Mouse (Mus musculus) CD8-positive naive resting alpha-beta T cell, adult 57 days (primary cell): ENCODE measurements around the gene Gm10959. TPM values are rescaled to one million over a fixed set of nuclear protein-coding genes. Genes with fewer than 3 reads are reported as not detected.

Experiments
- total RNA-seq: library from RNA; stranded (reverse); gene quantifications from one replicate; pipeline ENCODE4 v1.2.4, GENCODE M21; 2023

The Gm10959 gene
- not detected for total RNA-seq

DNA sequence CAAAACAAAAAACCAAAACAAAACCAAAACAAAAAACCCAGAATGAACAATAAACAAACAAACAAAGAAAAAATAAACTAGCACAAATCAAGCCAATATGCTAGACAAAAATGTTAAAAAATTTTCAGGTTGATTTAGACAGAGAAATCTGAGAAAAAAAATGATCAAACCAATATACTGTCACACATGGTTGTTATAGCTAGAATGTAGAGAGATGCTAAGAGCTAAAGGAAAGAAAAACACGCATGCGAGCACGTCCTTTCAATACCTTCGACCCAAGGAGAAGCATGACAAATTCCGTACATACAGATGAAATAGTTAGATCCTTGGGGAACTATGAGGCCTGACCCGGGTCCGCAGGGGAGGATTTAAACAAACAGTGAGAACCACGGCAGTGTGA lies at the start of gene Gm10959:
Gene Gm10959 (minus strand): TSS at position 101 of the 400 bp plus-strand sequence.

DNA sequence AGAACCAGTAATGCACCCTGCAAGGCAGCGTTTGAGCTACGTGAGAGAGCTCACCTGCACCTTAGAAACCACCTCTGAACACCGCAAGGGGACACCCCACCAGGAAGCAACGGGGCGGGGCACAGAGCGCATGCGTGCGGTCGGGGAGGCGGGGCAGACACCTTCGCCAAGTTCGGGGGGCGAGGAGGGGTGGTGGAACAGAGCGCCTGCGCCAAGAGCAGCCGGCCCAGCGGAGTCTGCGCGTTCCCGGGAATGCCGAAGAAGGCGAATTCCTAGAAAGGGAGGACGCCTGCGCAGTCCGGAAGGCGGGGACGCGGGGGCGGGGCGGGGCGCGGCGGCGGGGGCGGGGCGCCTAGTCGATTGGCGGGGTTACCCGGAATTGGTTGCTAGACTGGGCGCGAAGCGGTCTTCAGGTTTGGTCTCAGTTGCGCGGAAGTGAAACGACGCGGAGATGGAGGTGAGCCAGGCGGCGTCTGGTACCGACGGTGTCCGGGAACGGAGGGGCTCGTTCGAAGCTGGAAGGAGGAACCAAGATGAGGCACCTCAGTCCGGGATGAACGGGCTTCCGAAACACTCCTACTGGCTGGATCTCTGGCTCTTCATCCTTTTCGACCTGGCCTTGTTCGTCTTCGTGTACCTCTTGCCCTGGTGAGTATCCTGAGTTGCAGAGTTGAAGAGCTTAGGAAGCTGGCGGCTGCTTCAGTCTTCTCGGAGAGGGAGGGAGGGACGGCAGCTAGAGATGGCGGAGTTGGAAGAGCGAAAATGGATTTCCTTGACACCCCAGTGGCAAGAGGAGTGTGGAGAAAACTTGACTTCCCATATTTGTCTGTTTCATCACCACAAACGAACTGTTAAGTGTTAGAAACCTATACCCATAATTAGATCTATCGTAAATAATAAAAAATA lies 5.1 kb upstream of the Gm10959 start, which contains the start of gene 1810037I17Rik:
Gene 1810037I17Rik (plus strand): TSS at position 195 of the 906 bp plus-strand sequence.

DNA sequence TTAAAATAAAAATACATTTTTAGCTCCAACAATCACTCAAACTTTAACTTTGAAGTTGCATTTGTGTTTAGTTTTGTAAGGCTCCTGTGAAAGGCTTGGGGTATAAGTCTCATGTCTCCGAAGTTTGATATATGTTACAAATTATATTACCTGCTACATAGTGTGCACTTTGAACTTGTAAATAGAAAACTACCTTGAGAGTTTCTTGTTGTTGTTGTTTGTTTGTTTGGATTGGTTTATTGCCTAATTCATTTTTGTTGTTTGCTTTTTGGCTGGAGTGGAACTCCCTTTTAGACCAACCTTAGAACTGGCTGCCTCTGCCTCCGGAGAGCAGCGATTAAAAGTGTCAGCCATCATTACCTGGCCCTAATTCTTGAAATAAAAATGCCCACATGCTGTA lies 24.4 kb downstream of the Gm10959 start, which contains the start of gene Fabp2:
Gene Fabp2 (plus strand): TSS at position 301 of the 400 bp plus-strand sequence.

Other genes with a start within 250 kb of the Gm10959 start
- gene Pde5a, start 190.4 kb downstream of the Gm10959 start, total RNA-seq: 1.0 TPM
- not detected for gene Fabp2, start 24.3 kb downstream of the Gm10959 start, total RNA-seq
- gene 1810037I17Rik, start 4.8 kb upstream of the Gm10959 start, total RNA-seq: 24.1 TPM
- gene Usp53, start 65.2 kb upstream of the Gm10959 start, total RNA-seq: 30.8 TPM
- gene Myoz2, start 115.7 kb upstream of the Gm10959 start, total RNA-seq: not detected